Mouse (Mus musculus): ENCODE data around the gene Mtfr1l.
A peak's percentile ranks its signal among the peaks of the same experiment; 100 is the strongest.

Gene Mtfr1l

GRCm38 (mm10) chr4:134557626-134558249 lies 22.6 kb upstream of the Mtfr1l start:
- no peak for DNase-seq (ENCODE audit: low spot score)

DNA sequence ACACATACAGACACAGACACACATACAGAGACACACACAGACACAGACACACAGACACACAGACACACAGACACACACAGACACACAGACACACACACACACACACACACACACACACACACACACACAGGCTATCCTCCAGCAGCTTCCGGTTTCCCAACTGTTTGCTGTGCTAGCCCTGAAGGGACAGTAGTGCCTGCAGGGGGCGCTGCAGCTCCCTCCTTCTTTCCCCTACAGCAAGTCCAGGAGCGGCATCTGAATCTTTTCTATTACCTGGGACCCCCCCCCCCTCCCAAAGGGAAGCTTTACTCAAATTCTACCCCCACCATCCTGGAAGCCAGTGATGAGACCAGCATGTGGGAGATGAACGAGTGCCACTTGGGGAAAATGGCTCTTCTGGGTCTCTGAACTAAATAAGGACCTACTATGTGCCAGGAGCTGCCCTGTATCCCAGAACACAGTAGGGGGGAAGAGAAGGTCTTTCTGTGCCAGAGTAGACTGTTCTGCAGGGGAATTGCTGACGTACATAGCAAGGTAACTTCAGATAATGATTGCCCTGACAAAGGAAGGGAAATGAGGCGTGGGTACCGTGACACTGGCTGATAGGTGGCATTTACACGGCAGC lies 20.9 kb upstream of the Mtfr1l start:
- peak; percentile 37 for DNase-seq (ENCODE audit: low spot score)

DNA sequence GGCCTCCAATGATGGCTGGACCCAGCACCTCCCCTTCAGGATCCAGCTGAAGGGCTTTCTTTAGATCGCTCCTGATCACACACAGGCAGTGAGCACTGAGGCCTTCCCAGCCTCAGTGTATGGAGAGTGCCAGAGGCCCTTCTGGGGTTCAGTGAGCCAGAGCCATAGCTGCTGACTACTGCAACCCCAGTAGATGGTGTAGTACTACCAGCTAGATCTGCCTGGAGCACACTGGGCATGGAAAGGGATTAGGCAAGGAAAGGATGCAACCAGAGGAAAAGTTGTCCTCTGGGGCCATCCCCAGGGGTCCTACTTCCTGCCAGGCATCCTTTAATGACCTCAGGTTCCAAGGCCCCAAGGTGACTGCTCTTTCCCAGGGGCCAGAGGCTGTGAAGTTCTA lies 18.4 kb upstream of the Mtfr1l start:
- no peak for DNase-seq (ENCODE audit: low spot score)

DNA sequence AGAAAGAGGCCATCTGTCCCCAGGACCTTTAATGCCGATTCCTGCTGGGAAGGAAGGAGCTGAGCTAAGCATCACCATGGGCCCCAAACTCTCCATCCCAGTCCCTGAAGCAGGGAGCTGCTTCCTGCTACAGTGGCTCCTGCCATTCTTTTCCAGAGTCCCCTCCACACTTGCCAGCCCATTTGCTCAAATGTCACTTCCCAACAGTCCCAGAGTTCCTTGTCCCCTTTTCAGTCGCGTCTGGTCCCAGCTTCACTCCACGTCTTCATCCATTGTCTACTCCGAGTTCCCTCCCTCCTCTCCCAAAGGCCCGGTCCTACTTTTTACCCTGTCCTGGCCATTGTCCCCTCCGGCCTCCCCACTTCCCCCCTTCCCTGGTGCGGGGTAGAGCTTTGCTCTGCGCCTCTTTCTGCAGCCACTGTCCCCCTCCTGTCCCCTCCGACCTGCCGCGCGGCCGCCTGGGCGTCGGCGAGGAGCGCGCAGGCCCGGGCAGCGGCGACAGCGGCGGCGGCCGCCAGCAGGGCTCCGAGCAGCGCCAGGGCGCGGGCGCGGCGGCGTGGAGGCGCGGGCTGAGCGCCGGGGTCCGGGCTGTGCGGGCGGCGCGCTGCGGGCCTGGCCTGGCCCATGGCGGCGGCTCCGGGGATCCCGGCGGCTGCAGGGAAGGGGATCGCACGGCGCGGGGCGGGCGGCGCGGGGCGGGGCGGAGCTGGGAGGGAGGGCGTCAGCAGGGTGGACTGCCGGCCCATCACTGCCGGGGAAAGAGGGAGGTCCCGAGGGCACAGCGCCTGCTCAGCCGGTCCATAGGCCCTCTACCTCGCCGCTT lies 16.5 kb upstream of the Mtfr1l start, which contains the start of gene Selenon:
Selenon (minus strand) TSS at position 673 of the 823 bp plus-strand sequence.
- peak; percentile 80 for DNase-seq (ENCODE audit: low spot score)

DNA sequence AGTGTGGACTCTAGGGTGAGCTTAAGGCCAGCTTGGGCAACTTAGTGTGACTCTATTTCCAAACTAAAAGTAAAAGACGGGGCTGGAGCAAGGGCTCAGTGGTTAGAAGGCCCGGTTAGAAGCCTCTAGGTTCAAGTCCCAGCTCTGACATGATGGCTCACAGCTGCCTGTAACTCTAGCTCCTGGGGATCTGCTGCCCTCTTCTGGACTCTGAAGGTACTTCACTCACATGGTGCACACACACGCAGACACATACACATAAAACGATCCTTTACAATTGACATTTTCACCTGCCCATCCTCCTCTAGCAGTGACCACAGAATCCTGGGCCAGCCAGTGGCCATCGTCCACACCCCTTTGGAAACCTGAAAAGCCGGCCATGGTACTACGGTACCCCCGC lies 14.7 kb upstream of the Mtfr1l start:
- no peak for DNase-seq (ENCODE audit: low spot score)

DNA sequence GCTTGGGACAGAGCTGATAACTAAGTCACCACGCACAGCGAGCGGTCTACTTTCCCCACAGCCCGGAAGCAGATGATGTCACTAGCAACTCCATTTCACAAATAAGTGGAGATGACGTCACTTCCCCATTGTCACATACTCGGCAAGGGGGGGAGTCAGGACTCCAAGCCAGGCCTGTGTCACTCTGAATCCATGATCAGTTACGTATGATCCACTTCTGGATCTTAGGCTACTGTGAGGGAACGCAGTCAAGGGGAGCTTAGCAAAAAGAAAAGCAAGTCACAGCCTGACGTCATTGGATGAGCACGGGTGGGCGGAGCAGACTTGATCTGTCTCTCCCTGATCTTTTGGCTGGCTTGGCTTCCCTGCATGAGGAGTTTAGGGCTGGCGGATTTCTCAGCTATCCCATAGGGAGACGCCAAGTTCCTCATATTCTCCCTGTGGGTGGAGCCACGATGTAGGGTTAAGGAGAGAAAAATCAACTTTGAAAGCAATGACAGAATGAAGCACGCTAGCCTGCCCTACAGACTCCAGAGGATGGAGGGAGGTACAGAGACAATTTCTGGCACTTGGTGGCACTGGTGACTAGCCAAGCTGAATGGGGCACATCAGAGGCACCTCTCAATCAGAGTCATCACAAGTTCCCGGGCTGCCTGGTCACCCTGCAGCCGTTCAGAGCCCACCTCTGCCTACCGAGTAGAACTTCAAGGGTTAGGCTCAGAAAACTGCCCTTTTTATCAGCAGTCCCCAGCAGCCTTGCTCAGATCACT lies 13.2 kb upstream of the Mtfr1l start:
- no peak for DNase-seq (ENCODE audit: low spot score)

GRCm38 (mm10) chr4:134546814-134547705 lies 11.9 kb upstream of the Mtfr1l start:
- DNase-seq (ENCODE audit: low spot score): no peak

GRCm38 (mm10) chr4:134543261-134543660 lies 8.1 kb upstream of the Mtfr1l start:
- peak; percentile 92 for DNase-seq (ENCODE audit: low spot score)

GRCm38 (mm10) chr4:134542726-134543125 lies 7.5 kb upstream of the Mtfr1l start:
- no peak for DNase-seq (ENCODE audit: low spot score)

GRCm38 (mm10) chr4:134538997-134539580 lies 3.9 kb upstream of the Mtfr1l start:
- peak; percentile 5 for DNase-seq (ENCODE audit: low spot score)

DNA sequence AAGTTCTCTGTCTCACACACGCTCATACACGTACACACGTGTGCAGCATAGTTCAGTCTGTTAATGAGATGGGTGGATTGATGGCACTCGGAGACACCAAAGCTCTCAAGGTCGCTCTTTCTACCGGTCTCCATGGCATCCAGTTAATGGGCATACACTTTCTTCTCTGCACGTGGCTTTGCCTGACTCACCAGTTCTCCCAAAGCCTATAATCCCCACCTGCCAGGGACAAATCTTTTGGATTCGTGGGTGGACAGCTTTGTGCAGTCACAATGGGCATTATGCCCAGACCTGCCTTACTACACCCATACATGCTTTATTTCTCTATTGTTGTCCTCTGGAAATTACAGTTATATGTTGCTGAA lies 582 bp upstream of the Mtfr1l start:
- no peak for DNase-seq (ENCODE audit: low spot score)

DNA sequence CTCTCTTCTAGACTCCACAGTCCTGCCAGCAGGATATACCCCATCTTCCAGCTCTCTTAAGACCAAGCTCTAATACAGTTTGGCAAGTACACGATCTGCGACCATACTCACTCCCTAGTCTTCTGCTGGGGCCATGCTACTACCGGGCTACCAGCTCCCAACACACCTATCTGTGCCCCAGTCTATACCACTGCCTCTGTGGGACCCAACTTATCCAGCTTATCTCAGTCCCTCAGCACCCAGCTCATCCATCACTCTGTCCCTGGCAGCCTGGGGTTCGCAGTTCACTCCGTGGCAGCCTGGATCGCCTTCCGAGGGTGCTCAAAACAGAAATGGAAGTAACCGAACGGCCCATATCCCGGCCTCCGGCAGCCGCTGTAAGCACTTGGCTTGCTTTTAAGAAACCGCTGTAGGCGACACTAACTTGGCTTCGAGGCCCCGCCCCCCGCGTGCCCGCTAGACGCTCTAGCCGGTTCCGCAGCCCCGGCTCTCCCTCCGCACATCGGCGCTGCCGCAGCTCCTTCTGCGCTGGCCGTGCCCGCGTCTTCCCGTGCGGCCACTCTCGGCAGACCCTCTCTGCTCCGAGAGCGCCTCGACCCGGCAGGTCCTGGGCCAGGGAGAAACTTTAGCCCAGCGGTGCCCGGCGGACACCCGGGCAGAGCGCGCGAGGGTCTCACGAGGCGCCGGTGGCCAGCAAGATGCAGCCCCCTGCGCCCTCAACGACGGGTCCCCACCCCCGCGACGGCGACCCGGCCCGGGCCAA lies 882 bp downstream of the Mtfr1l start:
- DNase-seq (ENCODE audit: low spot score): peak; percentile 72

DNA sequence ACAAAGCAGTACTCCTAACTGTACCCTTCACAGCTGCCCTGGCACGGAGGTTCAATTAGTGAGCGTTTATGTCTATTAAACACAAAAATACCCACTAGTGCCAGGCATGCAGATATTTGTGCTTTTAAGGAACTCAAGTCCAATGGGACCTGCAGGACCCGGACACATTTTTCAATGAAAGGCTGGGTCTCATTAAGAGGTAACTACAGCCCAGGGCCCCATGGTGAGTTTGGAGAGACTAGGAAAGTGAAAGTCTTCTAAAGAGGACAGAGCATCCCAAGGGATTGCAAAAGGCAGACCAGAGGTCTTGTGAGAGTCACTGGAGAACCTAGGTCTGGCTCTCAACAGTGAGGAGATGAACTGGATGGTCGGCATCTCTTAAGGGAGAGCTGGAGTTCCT lies 1.8 kb downstream of the Mtfr1l start:
- no peak for DNase-seq (ENCODE audit: low spot score)

DNA sequence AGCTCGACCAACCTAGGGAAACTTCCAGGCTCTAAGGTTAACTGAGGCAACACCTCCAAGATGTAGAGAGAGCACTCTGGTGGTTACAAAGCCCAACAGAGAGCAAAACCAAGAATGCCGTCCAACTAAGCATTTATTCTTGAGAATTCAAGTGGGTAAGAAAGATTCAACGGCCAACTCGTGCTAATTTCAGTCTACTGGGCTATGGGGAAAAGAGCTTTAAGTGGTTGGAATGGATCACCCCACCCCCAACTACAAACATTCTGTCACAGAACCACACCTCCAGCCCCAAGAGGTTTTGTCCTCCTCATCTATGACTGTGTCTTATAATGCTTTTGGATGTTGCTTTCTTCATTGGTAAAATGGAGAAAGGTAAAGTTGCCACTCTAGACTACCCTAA lies 2.3 kb downstream of the Mtfr1l start:
- DNase-seq (ENCODE audit: low spot score): no peak

- DNase-seq (ENCODE audit: low spot score): no peak
These were observed 9.0 kb downstream of the Mtfr1l start for GRCm38 (mm10) chr4:134526220-134526619.

DNA sequence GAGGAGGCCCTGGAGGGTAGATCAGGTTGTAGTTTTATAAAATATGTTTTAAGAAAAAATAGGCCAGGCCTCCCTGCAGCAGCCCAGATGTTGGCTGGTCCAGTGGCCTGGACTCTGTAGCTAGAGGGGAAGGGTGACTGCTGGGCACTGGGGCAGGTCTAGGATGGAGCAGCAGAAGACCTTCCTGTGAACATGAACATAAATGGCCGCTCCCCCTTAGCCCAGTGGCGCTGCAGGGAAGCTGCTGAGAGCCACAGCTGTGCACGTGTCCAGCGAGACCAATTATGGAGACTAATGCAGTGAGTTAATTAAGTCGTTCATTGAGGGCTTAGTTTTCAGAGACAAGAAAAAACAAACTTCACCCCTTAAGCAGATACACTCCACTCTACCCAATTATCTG lies 9.4 kb downstream of the Mtfr1l start:
- no peak for DNase-seq (ENCODE audit: low spot score)

- no peak for DNase-seq (ENCODE audit: low spot score)
These were observed 11.7 kb downstream of the Mtfr1l start for GRCm38 (mm10) chr4:134523447-134523846.

GRCm38 (mm10) chr4:134519281-134519680 lies 15.9 kb downstream of the Mtfr1l start:
- DNase-seq (ENCODE audit: low spot score): no peak

- no peak for DNase-seq (ENCODE audit: low spot score)
These were observed 16.6 kb downstream of the Mtfr1l start for GRCm38 (mm10) chr4:134518541-134518940.

GRCm38 (mm10) chr4:134517719-134518118 lies 17.5 kb downstream of the Mtfr1l start:
- no peak for DNase-seq (ENCODE audit: low spot score)

Measured in ovary, postnatal 36 days (tissue).